Mouse (Mus musculus): Measurements from ENCODE around the gene Bmper.

Gene Bmper

GRCm38 (mm10) chr9:23307835-23308234 lies 85.0 kb downstream of the Bmper start:
- no peak for DNase-seq

DNA sequence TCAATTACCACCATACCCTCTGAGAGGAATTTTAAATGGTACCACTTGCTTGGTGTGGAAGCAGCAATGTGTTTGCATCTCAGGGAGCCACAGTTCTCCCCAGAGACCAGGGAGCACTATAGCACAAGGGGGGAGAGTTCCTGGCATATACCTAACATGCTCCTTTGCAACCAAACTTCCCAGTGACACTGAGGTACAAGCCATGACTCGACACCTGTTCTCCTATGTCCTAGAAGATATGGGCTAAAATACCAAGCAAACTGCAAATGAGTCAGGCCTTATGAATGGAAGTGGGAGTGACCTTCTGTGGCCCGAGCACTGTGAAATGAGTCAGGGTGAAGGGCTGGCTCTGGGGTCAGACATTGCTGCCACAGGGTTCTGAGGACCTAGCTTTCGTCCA lies 88.1 kb downstream of the Bmper start:
- no peak for DNase-seq

DNA sequence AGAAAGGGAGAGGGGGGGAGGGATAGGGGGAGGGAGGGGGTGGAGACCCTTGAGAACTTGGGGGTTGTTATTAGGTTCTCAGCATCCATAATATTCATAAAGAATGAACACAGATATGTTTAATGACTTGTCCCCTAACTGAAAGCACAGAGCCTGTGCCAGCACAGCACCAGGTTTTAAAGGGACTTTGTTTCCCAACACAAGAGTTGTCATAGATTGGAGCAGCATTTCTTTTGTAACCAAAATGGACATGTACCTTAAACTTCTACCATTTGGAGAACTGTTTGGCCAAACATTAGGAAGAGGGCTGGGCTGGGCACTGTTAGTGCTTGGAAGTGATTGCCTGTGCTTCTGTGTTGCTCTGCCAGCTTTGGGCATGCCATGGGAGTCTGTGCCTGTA lies 89.1 kb downstream of the Bmper start:
- DNase-seq, result no peak

- no peak for DNase-seq
These were observed 90.0 kb downstream of the Bmper start for GRCm38 (mm10) chr9:23312877-23313276.

DNA sequence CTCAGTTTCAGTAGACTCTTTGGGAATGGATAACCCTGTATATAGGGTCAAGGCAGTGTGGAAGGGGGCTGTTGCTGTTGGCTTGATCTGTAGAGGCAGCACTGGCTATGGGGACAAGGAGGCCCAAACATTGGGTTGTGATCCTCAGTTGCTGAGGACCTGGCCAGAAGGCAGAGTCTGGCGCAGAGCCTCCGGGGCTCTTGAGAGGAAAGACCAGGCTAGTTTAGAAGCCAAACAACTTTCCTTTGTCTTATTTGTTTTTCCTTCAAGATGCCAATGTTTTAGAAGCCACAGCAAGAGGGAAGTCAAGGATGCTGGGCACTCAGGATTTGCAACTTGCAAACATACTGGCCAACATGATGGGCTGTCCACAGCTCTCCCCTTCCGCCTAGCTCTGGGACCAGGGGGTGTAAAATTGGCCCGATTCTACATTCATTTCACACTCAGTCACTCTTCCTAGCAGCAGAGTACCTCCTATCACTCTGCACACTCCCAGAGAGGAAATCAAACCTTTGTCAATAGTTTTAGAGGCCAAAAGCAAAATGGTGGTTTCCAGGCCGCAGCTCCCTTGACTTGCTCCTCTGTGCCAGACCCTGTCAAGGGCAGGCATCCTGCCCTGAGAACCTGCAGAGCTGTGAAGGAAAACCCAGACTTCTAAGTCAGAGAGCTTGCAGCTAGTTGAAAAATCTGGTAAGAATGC lies 92.9 kb downstream of the Bmper start:
- no peak for DNase-seq

DNA sequence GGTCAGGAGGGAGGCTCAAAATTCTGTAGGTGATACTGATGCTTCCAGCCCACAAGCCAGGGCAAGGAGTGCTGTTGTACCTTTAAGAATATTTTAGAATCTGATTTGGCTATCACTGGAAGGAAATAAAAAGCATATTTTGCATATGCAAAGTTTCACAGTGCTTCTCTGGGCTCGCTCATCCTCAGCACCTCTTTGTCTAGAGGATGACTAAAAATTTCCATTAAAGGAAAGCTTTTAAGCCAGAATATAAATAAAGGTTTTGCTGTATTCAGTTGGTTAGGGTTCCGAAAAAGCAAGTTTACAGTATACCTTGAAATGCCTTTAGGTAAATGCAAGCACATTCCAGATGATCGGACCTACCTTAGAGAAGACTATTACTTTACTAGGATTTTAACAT lies 105.0 kb downstream of the Bmper start:
- DNase-seq, result no peak

DNA sequence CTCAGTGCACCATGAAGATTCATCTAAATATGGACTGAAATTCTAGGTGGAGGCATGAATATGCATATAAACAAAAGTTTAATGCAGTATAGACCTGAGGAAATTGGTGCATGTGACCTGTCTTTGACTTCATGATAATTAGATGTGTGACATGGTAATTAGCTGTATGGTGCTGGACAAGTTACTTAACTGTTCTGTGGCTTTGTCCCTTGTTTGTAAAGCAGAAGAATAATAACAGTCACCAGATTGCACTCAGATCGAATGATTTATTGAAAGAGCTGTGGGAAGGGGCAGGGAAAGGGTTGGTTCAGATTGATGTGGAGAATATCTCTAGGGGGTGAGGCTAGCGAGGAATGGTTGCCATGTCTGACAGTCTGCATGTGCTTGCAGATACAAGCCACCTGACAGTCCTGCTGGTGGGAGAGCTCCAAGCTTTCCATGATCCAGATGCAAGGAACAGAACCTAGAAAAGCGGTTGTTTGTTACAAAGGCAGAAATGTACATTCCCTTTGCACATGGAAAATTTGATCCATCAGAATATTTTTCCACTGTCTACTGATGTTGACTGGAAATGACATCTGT lies 110.3 kb downstream of the Bmper start:
- no peak for DNase-seq

DNA sequence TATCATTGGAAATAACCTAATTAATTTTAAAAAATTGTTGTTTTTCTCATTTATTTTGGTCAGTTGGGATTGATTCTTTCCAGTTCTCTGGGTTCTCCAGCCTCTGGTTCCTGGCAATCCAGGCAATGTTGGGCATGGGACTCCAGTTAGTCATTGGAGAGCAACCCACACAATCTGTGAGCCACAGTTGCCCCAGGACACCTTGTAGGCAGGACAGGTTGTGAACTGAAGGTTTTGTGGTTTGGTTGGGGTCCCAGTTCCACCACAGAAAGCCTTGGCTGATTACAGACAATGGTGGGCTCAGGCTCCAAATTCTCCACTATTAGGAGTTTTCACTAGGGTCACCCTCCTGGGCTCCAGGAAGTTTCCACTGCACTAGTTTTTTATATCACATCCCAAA lies 117.7 kb downstream of the Bmper start:
- no peak for DNase-seq

GRCm38 (mm10) chr9:23341246-23341645 lies 118.4 kb downstream of the Bmper start:
- DNase-seq, result no peak

DNA sequence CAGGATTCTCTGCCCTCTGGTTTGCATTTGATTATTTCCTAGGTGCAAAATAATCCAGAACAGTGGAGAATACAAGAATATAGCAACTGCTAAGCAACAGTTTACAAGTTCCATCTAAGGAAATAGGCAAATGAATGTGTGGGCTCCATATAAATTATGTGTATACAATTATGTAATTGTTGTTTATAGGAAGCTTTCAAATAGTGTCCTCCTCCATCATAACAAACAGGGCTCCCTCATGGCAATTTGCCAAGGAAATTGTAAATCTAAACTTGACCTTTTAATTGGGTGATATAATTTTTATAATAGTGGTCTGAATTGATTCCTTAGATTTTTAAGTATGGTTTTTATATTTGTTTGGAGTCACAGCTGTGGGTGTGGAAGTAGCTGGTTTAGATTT lies 121.5 kb downstream of the Bmper start:
- DNase-seq, result no peak

DNA sequence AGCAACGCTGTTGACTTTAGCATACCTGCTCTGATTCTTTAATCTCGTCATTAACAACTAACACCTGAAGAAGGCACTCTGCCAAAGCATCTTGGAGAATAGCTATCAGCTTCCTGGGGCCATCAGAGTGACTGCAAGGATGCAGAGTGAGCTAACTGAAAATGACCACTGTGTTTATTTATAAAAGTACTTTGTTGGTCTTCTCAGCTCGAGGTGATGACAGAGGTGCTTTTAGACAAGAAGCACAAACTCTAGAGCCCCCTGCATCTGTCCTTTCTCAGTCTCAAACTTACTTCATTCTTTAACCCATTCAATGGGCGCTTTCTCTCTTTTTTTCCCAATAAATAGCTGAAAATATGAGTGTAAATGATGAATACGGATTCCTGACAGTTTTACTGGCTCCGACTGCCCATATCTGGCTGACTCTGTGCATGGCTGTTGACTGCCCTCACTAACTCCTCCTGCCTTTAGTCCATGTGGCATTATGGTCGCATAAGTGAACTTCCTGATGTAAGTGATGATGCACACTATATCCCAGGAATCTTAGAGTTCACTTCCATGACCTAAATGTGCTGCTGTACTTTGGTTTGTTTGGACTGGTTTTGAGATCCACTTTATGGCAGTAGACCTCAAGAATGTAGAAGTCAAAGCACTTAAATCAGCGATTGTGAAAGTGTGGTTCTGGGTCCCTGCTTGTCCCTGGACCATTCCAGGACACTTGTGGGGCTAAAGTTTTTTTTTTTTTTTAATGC lies 122.4 kb downstream of the Bmper start:
- no peak for DNase-seq

- DNase-seq, result no peak
These were observed 126.7 kb downstream of the Bmper start for GRCm38 (mm10) chr9:23349603-23350002.

DNA sequence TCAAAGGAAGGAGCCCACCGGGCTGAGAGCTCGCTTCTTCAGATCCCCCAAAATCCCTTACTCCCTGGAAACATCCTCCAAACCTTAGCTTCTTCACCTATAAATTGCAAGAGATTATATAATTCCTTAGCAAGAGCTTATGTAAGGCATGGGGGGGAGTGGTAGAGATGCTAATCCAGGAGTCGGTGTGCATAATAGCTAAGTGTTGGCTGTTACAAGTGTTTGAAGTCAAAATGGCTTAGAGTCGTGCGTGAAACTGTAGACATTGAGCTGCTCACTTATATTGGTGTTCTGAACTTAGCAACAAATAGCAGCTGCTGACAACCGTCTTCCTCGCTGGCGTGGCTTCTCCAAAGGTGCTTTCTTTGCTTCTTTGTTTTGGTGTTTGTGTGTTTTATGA lies 128.5 kb downstream of the Bmper start:
- DNase-seq, result no peak

GRCm38 (mm10) chr9:23352396-23352795 lies 129.5 kb downstream of the Bmper start:
- DNase-seq, result no peak

GRCm38 (mm10) chr9:23354201-23354820 lies 131.4 kb downstream of the Bmper start:
- DNase-seq, result no peak

GRCm38 (mm10) chr9:23358108-23358507 lies 135.2 kb downstream of the Bmper start:
- DNase-seq, result no peak

DNA sequence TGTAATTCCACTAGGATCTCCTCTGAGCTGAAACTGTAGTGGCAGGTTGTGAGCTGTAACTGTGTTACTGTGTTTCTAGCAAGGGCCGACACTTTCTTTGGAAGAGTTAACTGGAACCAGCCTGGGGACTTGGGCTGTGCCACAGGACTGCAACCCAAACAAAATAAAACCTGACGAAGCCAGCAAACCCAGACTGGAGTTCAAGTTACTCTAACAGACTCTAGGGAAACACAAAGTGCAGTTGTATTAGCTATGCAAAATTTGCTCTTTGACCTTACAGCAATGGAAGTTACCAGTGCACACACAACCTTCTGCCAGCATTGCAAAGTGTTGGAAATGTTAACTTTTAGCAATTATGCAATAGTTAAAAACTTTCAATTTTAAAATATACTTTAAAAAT lies 140.3 kb downstream of the Bmper start:
- DNase-seq, result no peak

GRCm38 (mm10) chr9:23363540-23363939 lies 140.7 kb downstream of the Bmper start:
- no peak for DNase-seq

GRCm38 (mm10) chr9:23364047-23364446 lies 141.2 kb downstream of the Bmper start:
- DNase-seq, result no peak

DNA sequence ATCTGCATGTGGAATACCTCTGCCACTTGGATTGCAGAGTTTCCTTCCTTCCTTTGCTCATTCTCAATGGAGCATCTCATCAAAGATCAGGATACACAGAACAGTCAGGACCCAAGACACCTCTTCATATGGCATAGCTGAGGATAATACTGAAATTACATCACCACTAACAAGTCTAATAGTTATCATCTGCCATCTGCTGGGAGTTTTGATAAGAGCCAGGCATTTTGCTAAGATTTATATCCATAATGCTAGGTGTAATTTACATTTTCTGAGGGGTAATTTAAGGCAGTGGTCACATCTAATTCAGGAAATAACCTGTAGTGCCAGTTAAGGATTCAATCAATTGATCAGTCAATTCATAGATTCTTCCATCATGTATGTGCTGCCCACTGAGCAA lies 145.2 kb downstream of the Bmper start:
- DNase-seq, result no peak

DNA sequence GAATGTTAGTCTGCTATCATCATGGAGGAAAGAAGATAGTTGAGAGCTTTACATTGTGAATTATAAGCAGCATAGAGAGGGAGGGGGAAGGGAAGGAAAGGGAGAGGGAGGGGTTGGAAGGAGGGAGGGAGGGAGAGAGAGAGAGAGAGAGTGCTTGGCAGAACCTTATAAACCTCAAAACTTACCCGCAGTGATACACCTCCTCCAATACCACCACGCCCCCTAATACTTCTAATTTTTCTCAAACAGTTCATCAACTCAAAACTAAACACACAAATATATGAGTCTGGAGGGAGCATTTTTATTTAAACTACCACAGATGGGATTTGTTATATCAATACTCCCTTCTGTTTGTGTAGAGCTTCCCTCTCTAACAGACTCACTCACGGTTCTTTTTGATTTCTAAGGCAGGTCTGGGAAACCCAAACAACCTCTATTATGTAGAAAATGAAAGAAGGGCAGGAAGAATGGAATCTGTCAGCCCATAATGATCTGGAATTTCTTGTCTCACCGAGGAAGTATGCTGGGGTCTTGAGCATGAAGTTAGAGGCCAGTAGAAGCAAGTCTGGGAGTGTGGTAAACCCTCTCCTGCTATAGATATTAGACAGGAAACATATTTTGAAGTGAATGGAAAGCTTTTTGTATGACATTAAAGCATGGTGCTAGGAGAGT lies 152.0 kb downstream of the Bmper start:
- no peak for DNase-seq

DNA sequence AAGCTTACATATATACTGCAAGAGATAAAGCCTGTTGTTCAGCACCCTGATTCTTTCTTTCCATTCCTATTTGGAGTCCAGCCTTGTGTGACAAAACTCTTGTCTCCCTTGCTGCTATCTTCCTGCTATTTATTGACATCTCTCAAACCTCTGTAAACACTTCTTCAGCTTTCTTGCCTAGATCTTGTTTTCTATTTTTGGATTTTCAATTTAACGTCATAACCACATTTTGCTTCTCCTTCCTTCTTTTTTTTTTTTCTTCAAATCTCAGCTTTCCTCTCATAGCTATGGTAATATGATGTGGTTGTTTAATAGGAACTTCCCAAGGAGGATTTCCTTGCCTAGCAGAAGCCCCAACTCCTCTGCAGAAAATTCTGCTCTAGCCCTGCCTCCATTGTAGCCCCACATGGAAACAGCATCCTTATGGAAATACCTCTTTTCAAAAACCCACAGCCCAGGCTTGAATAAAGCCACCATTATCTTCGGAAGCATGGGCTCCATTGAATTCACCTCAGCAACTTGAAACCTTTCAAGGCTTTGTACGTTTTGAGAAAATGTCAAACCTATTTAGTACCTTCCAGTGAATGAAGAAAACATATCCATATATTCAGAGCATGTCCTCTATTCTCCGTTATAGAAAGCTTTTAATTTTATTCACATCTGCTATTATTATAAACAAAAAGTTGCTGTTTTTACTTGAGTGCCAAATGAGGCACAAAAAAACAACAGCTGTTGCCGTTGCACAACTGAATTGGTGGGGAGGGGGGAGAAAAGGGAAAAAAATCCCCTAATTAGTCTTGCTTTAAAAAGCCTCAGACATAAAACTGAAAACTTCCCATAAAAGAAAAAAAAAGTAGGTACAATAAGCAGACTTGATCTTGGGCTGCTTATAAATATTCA lies 155.2 kb downstream of the Bmper start:
- no peak for DNase-seq

Data from cerebellum, adult 18-20 months (tissue).